Comparison of ENCODE assay signal across 12 mouse cellular contexts in genomic region chr17:76136660-76137495, GRCm38 (mm10).
"Had no signal": no experiment of that assay in that cellular context is flagged by ENCODE, and none has a peak within 500 bp of the region (broad histone marks: within the 10 kb centered on the region; RNA-seq: fewer than 3 reads in every experiment).

No protein-coding gene starts in this region.

- H3K4me1 ChIP-seq: intestine, embryonic 15.5 days; liver, embryonic 12.5 days; midbrain, embryonic 10.5 days; midbrain, embryonic 15.5 days had no signal

- DNase-seq: kidney, adult 18-20 months; kidney, postnatal 10 days; left cerebral cortex, postnatal 4 days; lung, embryonic 14.5 days; lung, postnatal 10 days; lung, postnatal 4 days; thymus, postnatal 4 days had no signal

- H3K27ac ChIP-seq: intestine, embryonic 15.5 days; liver, embryonic 12.5 days; midbrain, embryonic 10.5 days; midbrain, embryonic 15.5 days; stomach, postnatal 0 days had no signal

- H3K4me2 ChIP-seq: intestine, embryonic 15.5 days; liver, embryonic 12.5 days; lung, embryonic 14.5 days; midbrain, embryonic 15.5 days had no signal

- ATAC-seq: intestine, embryonic 15.5 days; liver, embryonic 12.5 days; midbrain, embryonic 15.5 days had no signal

- H3K4me3 ChIP-seq: intestine, embryonic 15.5 days; liver, embryonic 12.5 days; midbrain, embryonic 10.5 days; midbrain, embryonic 15.5 days had no signal

- H3K9me3 ChIP-seq: intestine, embryonic 15.5 days; liver, embryonic 12.5 days; midbrain, embryonic 15.5 days had no signal

- H3K36me3 ChIP-seq: intestine, embryonic 15.5 days; liver, embryonic 12.5 days; midbrain, embryonic 10.5 days; midbrain, embryonic 15.5 days had no signal

- H3K27me3 ChIP-seq: intestine, embryonic 15.5 days; liver, embryonic 12.5 days; midbrain, embryonic 15.5 days had no signal

- H3K9ac ChIP-seq: intestine, embryonic 15.5 days; liver, embryonic 12.5 days; lung, embryonic 14.5 days; midbrain, embryonic 15.5 days had no signal
